Mouse (Mus musculus) hindbrain, embryonic 16.5 days (tissue): ENCODE data around the gene Slc9a3r1. TPM values are rescaled to one million over a fixed set of nuclear protein-coding genes. Genes with fewer than 3 reads are reported as not detected.
A peak's percentile ranks its signal among the peaks of the same experiment; 100 is the strongest.

Experiments
- ATAC-seq: fragments of 200-750 bp; cut with Nextera tagmentation; 2 replicates; pipeline ENCODE4 v1.8.0; 2017; ENCODE audit warnings: moderate TSS enrichment, moderate library complexity
- H3K27ac ChIP-seq: fragments of 300-500 bp; sonication (generic); 2 replicates; pipeline ENCODE4 v1.5.1; 2014; ENCODE audit warnings: low read depth, mild to moderate bottlenecking, control low read depth, low read length, moderate library complexity
- H3K27me3 ChIP-seq: fragments of 300-500 bp; sonication (generic); replicated peaks from 2 replicates; pipeline ENCODE4 v1.6.1; 2014; ENCODE audit warnings: low read length; ENCODE audit not compliant: control insufficient read depth, insufficient read depth
- H3K36me3 ChIP-seq: fragments of 300-500 bp; sonication (generic); 2 replicates; pipeline ENCODE4 v1.6.1; 2014; ENCODE audit warnings: mild to moderate bottlenecking, low read length, moderate library complexity, mixed read lengths; ENCODE audit not compliant: control insufficient read depth, insufficient read depth
- H3K4me1 ChIP-seq: fragments of 300-500 bp; sonication (generic); 2 replicates; pipeline ENCODE4 v1.6.1; 2014; ENCODE audit warnings: low read depth, low read length; ENCODE audit not compliant: control insufficient read depth, insufficient read depth
- H3K4me2 ChIP-seq: fragments of 300-500 bp; sonication (generic); 2 replicates; pipeline ENCODE4 v1.6.1; 2014; ENCODE audit warnings: mild to moderate bottlenecking, low read length, control low read depth, moderate library complexity
- H3K4me3 ChIP-seq: fragments of 300-500 bp; sonication (generic); 2 replicates; pipeline ENCODE4 v1.5.1; 2014; ENCODE audit warnings: mild to moderate bottlenecking, low read length, control low read depth, moderate library complexity
- H3K9ac ChIP-seq: fragments of 300-500 bp; sonication (generic); 2 replicates; pipeline ENCODE4 v1.6.1; 2014; ENCODE audit warnings: low read depth, mild to moderate bottlenecking, control low read depth, low read length, moderate library complexity
- H3K9me3 ChIP-seq: fragments of 300-500 bp; sonication (generic); 2 replicates; pipeline ENCODE4 v1.6.1; 2014; ENCODE audit warnings: mild to moderate bottlenecking, low read length, moderate library complexity; ENCODE audit not compliant: control insufficient read depth
- WGBS: fragments of 180-500 bp; shearing (Covaris S2); extraction: QIAGEN DNeasy Blood & Tissue Kit; methylation state at CpG from one replicate; pipeline ENCODE4 v1.1.7; 2014; 5-methylcytosine and 5-hydroxymethylcytosine counted together
- polyA plus RNA-seq: library from polyadenylated mRNA; unstranded; fragments of >200 nt; fragmentation: Nextera tagmentation; extraction: Ambion mirVana; gene quantifications from 2 replicates; pipeline ENCODE4 v1.2.1, GENCODE M21; 2015

Gene Slc9a3r1
- polyA plus RNA-seq, 1 experiment from 2014 or later: 93.4 TPM

GRCm38 (mm10) chr11:115197558-115197957, 34.4 kb downstream of the Slc9a3r1 start:
- H3K4me3 ChIP-seq: no peak overlapping the region
- no peak overlapping the region for H3K27ac ChIP-seq
- no peaks in the 10 kb centered on the region for H3K4me1 ChIP-seq
- H3K9me3 ChIP-seq: no peaks in the 10 kb centered on the region
- no peak for ATAC-seq
- 82% methylated on average over 8 of the region's 8 CpGs for WGBS
- H3K36me3 ChIP-seq: peaks cover 7% of the 10 kb centered on the region
- H3K4me2 ChIP-seq: no peak overlapping the region
- H3K9ac ChIP-seq: no peak overlapping the region
- H3K27me3 ChIP-seq: no peaks in the 10 kb centered on the region

GRCm38 (mm10) chr11:115198932-115199384, 35.8 kb downstream of the Slc9a3r1 start:
- no peak overlapping the region for H3K4me2 ChIP-seq
- no peaks in the 10 kb centered on the region for H3K9me3 ChIP-seq
- no peak overlapping the region for H3K27ac ChIP-seq
- peaks cover 7% of the 10 kb centered on the region for H3K36me3 ChIP-seq
- no peak overlapping the region for H3K9ac ChIP-seq
- no peaks in the 10 kb centered on the region for H3K4me1 ChIP-seq
- ATAC-seq: peak; percentile 38; the same call in 1 of the 2 replicates
- 43% methylated on average over 12 of the region's 12 CpGs for WGBS
- H3K4me3 ChIP-seq: no peak overlapping the region
- no peaks in the 10 kb centered on the region for H3K27me3 ChIP-seq

- Histone ChIP-seq H3K9me3 (no peaks in the 10 kb centered on the region), H3K27ac (no peak overlapping the region), H3K36me3 (peaks cover 15% of the 10 kb centered on the region), H3K4me1 (no peaks in the 10 kb centered on the region), H3K4me2 (no peak overlapping the region), H3K4me3 (no peak overlapping the region), H3K27me3 (no peaks in the 10 kb centered on the region), H3K9ac (no peak overlapping the region)
- ATAC-seq: no peak
- 100% methylated on average over 4 of the region's 4 CpGs for WGBS
These were observed 37.4 kb downstream of the Slc9a3r1 start for GRCm38 (mm10) chr11:115200520-115200919.

GRCm38 (mm10) chr11:115202316-115202715, 39.2 kb downstream of the Slc9a3r1 start:
- Histone ChIP-seq H3K36me3 (peaks cover 20% of the 10 kb centered on the region), H3K9ac (no peak overlapping the region), H3K27me3 (no peaks in the 10 kb centered on the region), H3K4me2 (no peak overlapping the region), H3K4me3 (no peak overlapping the region), H3K9me3 (no peaks in the 10 kb centered on the region), H3K4me1 (no peaks in the 10 kb centered on the region), H3K27ac (no peak overlapping the region)
- peak; percentile 86 for ATAC-seq
- WGBS: 12% methylated on average over 12 of the region's 12 CpGs

DNA sequence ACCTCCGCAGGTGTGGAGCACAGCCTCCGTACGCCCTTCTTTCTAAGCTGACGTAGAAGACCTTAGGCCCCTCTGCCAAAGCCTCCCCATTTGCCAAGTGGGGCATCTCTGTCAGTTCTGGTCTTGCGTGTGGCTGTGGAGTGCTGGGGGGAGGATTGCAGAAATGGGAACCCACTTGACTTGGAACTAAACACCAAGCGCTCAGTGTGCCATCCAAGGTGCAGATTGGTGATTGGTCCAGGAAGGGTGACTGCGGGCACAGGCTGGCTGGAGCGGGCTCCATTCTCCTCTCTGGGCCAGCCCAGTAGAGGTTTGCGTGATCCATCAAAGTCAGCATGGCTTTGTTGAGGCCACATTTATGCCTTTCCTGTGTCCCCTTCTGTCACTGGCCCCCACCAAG, 39.6 kb downstream of the Slc9a3r1 start:
- H3K36me3 ChIP-seq: peaks cover 20% of the 10 kb centered on the region
- H3K27me3 ChIP-seq: no peaks in the 10 kb centered on the region
- no peak overlapping the region for H3K4me2 ChIP-seq
- no peak overlapping the region for H3K27ac ChIP-seq
- no peaks in the 10 kb centered on the region for H3K4me1 ChIP-seq
- no peaks in the 10 kb centered on the region for H3K9me3 ChIP-seq
- no peak; the same call in 1 of the 2 replicates for ATAC-seq
- H3K9ac ChIP-seq: no peak overlapping the region; the same call in 1 of the 2 replicates
- 84% methylated on average over 9 of the region's 9 CpGs for WGBS
- H3K4me3 ChIP-seq: no peak overlapping the region

DNA sequence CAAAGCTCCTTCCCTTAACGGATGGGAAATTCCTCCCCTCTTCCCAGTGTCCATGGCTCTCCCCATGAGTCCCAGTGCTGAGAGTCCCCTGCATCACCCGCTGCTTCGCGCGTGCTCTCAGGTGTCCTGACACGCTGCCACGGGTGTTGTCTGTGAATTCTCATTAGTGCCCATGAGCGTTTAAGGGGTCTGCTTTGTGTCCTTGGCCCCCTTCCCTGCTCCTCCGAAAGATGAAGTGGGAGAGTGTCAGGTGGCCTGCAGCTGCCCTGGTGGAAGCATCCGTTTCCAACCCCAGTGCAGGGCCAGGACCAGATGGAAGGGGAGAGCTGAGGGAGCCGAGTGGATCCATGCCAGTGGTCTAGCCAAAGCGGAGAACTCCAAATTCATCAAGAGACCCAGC, 45.0 kb downstream of the Slc9a3r1 start:
- Histone ChIP-seq H3K27me3 (no peaks in the 10 kb centered on the region), H3K4me3 (no peak overlapping the region), H3K36me3 (peaks cover 16% of the 10 kb centered on the region; the same call in 1 of the 2 replicates), H3K4me1 (peaks cover 13% of the 10 kb centered on the region), H3K9me3 (no peaks in the 10 kb centered on the region), H3K9ac (no peak overlapping the region), H3K27ac (no peak overlapping the region; the same call in 1 of the 2 replicates), H3K4me2 (no peak overlapping the region)
- peak; percentile 35; the same call in 1 of the 2 replicates for ATAC-seq
- 61% methylated on average over 12 of the region's 12 CpGs for WGBS

GRCm38 (mm10) chr11:115208776-115209732, 45.9 kb downstream of the Slc9a3r1 start:
- WGBS: 72% methylated on average over 25 of the region's 25 CpGs
- H3K4me1 ChIP-seq: peaks cover 13% of the 10 kb centered on the region

GRCm38 (mm10) chr11:115209958-115210357, 46.8 kb downstream of the Slc9a3r1 start:
- no peaks in the 10 kb centered on the region for H3K27me3 ChIP-seq
- H3K27ac ChIP-seq: no peak overlapping the region
- no peak overlapping the region for H3K4me3 ChIP-seq
- H3K4me1 ChIP-seq: peaks cover 13% of the 10 kb centered on the region
- H3K9ac ChIP-seq: 0 out of 2 replicates have a peak overlapping the region, but pooled peaks have one; percentile 26
- 81% methylated on average over 7 of the region's 7 CpGs for WGBS
- no peaks in the 10 kb centered on the region for H3K9me3 ChIP-seq
- peaks cover 11% of the 10 kb centered on the region; the same call in 1 of the 2 replicates for H3K36me3 ChIP-seq
- no peak for ATAC-seq
- H3K4me2 ChIP-seq: no peak overlapping the region

More at GRCm38 (mm10) chr11:115208776-115209732, 45.9 kb downstream of the Slc9a3r1 start:
- no peak overlapping the region for H3K9ac ChIP-seq
- H3K36me3 ChIP-seq: peaks cover 16% of the 10 kb centered on the region; the same call in 1 of the 2 replicates
- no peak overlapping the region for H3K4me3 ChIP-seq
- H3K4me2 ChIP-seq: no peak overlapping the region
- no peak overlapping the region for H3K27ac ChIP-seq
- ATAC-seq: no peak
- no peaks in the 10 kb centered on the region for H3K27me3 ChIP-seq
- no peaks in the 10 kb centered on the region for H3K9me3 ChIP-seq

GRCm38 (mm10) chr11:115212116-115212515, 49.0 kb downstream of the Slc9a3r1 start:
- ATAC-seq: no peak
- Histone ChIP-seq H3K36me3 (peaks cover 2% of the 10 kb centered on the region; the same call in 1 of the 2 replicates), H3K27ac (no peak overlapping the region), H3K4me3 (no peak overlapping the region), H3K4me1 (peaks cover 15% of the 10 kb centered on the region), H3K9ac (no peak overlapping the region), H3K9me3 (no peaks in the 10 kb centered on the region), H3K4me2 (no peak overlapping the region), H3K27me3 (no peaks in the 10 kb centered on the region)
- 45% methylated on average over 13 of the region's 13 CpGs for WGBS
